Mouse (Mus musculus): Measurements from ENCODE around the gene Serpinf1.
"Not testable (repeated sequence)": the region's sequence is repeated elsewhere in the genome, so short reads cannot be mapped to it uniquely, and the experiment has no call there.

Gene Serpinf1

DNA sequence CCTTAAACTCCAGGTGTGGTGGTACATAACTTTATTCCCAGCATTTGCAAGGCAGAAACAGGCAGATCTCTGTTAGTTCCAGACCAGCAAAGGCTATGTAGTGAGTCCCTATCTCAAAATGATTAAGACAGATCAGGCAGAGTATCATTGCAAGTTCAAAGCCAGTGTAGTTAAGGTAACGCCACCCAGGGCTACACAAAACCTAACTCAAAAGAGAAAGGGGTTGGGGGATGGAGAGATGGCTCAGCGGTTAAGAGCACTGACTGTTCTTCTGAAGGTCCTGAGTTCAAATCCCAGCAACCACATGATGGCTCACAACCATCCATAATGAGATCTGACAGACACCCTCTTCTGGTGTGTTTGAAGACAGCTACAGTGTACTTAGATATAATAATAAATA, 33.5 kb upstream of the Serpinf1 start:
- DNase-seq (ENCODE audit: low spot score in 2 of 2), result not testable (repeated sequence)

DNA sequence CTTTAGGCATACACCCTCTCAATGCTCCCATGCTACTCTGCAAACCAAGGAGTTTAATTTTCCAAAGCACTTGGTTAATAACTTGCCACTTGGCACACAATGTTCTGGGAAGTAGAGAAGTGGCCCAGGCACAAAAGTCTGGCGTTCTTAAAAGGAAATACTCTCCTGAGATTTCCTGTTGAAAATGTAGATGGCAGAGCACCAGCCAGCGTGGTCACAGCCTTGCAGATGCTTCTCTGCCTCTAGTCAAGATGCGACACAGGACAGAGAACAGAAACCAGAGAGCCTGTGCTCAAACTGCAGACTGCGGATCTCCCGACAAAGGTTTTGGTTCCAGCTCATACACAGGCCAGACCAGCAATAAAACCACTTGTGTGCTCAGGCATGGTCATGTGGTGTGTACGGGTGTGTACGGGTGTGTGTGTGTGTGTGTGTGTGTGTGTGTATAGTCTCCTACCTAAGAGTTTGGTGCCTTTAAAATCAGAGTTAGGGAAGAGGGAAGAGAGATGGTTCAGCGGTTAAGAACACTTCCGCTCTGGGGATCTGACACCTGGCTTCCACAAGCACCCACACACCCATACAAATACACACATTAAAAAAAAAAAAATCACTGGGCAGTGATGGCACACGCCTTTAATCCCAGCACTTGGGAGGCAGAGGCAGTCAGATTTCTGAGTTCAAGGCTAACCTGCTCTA, 32.7 kb upstream of the Serpinf1 start:
- DNase-seq (ENCODE audit: low spot score in 2 of 2), result peak; percentile 64 to 69

DNA sequence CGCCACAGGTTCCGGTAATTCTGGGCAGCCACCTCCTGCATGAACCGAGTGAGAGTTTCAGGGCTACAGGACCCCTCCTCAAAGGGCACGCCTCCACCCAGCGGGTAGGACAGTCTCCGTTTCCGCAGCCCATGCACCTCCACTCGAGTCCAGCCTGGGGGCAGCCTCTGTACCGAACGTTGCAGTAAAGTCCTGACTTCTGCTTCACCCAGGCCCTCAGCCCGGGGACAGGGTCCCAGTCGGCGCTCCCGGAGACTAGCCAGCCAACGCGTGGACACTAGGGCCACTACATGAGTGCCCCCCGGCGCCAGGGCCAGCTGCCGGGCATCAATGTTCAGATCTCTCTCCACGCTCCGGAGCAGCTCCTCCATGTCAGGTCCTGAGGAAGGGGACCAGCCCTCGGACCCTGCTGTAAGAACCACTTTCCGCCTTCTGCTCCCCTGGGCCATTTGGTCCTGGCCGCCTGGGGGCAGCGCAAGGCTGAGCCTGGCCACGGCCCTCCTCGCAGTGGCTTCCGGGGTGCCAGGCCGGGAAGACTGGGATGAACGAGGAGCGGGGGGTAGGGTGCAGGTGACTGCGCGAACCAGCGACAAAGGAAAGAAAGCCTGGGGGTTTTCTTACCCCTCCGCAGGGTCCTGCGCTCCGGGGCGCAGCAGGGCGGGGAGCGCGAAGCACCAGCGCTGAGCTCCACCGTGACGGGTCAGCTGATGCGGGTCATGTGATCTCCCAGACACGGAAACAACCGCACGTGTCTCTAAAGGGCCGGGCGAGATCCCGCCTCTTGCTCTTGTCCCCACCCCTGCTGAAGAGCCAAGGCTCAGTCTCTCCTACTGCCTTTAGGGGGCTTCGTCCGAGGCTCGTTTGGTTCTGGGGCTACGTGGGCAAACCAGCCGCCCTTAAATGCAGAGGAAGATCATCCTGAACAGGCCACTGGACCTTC, 31.8 kb upstream of the Serpinf1 start, which contains the start of gene Wdr81:
Gene Wdr81, minus strand, starts transcription at position 727 of the 940 bp plus-strand sequence.
- DNase-seq (ENCODE audit: low spot score in 2 of 2), result peak; percentile 91 to 92

GRCm38 (mm10) chr11:75452812-75453557, 30.5 kb upstream of the Serpinf1 start:
- no peak for DNase-seq (ENCODE audit: low spot score in 2 of 2)

DNA sequence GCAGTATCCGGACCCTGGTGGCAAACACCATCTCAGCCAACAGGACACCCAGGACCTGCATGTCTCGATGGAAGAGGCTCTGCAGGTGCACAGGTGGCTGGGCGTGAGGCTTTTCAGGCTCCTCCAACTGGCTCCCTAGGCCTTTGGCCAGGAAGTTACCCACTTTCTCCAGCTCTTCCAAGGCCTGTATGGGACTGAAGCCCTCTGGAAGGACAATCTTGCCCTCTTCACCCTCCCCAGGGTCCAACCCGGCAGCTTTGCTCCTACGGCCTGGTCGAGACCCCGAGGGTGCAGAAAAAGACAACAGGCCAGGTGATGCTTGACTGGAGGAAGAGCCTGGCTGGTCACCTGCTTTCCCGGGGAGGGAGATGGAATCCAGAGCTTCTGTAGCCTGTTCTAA, 29.6 kb upstream of the Serpinf1 start:
- no peak for DNase-seq (ENCODE audit: low spot score in 2 of 2)

- DNase-seq (ENCODE audit: low spot score in 2 of 2), result no peak
Measured at GRCm38 (mm10) chr11:75450936-75451335, 28.4 kb upstream of the Serpinf1 start.

DNA sequence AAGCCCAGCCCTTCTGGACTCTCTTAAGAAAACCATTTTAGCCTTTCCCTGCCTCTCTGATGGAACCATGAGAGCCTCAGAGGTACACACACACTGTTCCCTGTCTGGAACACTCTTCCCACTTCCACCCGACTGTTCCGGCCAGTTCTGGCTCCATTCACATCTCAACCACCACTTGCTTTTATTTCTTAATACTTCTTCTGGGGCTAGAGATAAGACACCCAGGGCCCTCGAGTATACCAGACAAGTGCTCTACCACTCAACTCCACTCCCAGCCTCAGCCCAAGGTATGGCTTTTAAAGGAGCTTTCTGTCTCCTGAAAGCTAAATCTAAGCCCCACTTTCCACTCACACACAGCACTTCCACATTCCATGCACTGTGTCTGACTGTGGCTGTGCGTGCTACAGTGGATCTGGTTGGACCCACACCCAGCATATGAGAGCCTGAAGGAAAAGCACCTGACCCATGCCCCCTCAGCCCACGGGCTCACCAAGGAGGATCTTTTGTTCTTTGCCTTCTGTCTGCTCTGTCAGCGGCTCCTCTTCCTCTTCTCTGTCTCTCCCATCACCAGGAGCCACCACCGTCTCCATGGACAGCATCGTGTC, 27.9 kb upstream of the Serpinf1 start:
- DNase-seq (ENCODE audit: low spot score in 2 of 2), result no peak

GRCm38 (mm10) chr11:75449695-75450094, 27.2 kb upstream of the Serpinf1 start:
- peak; percentile 57 to 70 for DNase-seq (ENCODE audit: low spot score in 2 of 2)

- no peak for DNase-seq (ENCODE audit: low spot score in 2 of 2)
Measured at GRCm38 (mm10) chr11:75448575-75448974, 26.1 kb upstream of the Serpinf1 start.

DNA sequence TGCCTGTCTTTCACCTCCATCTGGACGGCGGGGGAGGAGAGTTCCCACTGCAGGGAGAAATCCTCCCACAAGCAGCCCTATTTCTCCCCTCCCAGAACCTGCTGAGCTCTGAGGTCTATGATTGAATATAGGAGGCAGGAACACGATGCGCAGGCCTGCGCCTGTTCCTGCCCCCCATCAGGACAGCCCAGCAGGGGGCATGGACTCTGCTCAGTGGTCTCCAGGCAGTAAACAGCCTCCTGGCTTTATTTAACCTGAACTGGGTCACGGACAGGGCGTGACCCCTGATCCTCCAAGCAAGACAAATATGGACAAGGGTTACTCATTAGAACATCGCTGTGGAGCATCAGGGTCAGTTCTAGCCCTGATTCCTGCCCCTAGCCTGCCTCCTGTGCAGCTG, 21.2 kb upstream of the Serpinf1 start:
- DNase-seq (ENCODE audit: low spot score in 2 of 2), result no peak

- DNase-seq (ENCODE audit: low spot score in 2 of 2), result no peak
Measured at GRCm38 (mm10) chr11:75441601-75442000, 19.1 kb upstream of the Serpinf1 start.

GRCm38 (mm10) chr11:75441034-75441433, 18.5 kb upstream of the Serpinf1 start:
- DNase-seq (ENCODE audit: low spot score in 2 of 2), result no peak

DNA sequence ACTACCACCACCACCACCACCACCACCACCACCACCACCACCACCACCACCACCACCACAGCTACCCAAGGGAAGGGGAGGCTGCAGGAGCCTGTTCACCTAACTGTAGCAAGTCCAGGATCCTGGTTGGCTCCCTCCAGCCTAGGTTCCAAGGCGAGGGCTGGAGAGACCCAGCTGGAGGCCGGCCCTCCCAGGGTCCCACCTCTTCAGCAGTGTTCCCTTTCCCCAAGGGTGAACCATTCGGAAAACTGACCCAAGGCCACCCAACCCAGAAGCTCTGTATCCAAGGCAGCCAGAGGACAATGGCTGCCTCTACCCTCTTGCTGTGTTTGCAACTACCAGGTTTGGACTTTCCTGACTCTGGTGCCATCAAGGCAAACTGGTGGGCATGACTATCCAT, 17.4 kb upstream of the Serpinf1 start:
- no peak for DNase-seq (ENCODE audit: low spot score in 2 of 2)

DNA sequence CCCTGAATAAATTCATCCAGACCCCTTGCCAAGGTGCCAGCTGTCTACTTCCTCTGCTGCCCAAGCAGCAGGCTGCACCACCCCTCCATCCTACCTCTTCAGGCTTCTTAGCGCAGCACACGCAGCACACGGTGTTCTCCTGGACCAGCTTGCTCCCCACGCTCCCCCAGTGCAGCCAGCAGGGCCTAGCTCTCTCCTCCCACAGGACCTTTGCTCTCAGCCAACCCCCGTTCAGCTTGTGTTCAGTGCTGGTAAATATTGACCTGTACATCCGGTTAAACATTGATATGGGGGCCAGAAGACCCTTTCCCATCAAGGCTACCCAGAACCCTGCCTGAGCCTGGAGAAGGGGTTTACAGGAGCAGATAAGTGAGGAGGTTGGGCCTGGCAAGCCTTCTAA, 16.9 kb upstream of the Serpinf1 start, which contains the start of gene Serpinf2:
Gene Serpinf2, minus strand, starts transcription at position 229 of the 400 bp plus-strand sequence.
- no peak for DNase-seq (ENCODE audit: low spot score in 2 of 2)

DNA sequence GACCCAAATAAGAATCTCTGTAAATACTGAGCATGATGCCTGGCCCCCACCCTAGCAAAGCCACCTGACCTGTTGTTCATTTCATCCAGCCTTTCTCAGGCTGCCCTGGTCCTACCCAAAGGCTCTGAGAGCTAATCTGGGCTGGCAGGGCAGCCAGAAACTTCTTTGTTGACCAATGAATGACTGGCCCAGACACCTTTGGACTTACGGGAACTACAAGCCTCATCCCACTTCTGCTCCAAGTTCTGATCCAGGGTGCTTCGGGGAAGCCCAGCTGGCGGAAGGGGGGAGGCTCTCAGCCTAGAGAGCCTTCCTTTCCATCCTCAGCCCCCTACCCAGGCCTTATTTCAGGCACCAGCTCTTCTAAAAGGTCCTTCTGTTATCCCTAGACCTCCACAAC, 16.3 kb upstream of the Serpinf1 start:
- DNase-seq (ENCODE audit: low spot score in 2 of 2), result no peak

GRCm38 (mm10) chr11:75438194-75438593, 15.7 kb upstream of the Serpinf1 start:
- no peak for DNase-seq (ENCODE audit: low spot score in 2 of 2)

DNA sequence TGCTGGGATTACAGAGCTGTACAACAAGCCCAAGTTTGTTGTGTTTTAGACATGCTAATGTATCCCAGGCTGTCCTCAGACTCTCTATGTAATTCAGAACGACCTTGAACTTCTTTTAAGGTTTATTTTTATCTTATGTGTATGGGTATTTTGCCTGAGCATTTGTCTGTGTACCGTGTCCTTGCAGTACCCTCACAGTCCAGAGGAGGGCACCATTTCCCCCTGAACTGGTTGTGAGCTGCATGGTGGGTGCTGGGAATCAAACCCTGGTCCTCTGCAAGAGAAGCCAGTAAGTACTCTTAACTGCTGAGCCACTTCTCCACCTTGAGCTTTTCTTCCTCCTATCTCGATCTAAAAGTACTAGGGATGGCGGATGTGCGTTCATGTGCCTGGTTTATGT, 11.6 kb upstream of the Serpinf1 start:
- no peak for DNase-seq (ENCODE audit: low spot score in 2 of 2)

DNA sequence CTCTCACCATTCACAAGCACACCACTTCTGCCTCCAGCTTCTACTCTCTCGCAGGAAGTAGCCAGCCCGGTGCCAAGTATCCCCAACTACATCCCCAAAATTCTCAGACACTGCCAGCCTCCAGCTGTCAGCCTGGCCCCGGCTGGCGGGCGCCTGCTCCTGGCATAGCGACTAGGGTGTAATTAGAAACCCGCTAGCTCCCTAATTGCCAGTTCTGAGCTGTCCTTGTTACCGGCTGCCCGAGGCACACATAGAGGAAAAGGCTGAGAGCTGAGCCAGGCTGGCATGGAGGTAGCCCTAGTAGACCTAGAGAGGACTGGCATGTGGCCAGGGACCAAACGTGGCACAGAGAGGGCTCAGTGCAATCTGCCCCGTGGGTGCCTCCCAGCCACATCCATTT, 8.8 kb upstream of the Serpinf1 start:
- DNase-seq (ENCODE audit: low spot score in 2 of 2), result no peak

GRCm38 (mm10) chr11:75429019-75429705, 6.7 kb upstream of the Serpinf1 start:
- peak; percentile 82 for DNase-seq (ENCODE audit: low spot score in 2 of 2)

- DNase-seq (ENCODE audit: low spot score in 2 of 2), result no peak
Measured at GRCm38 (mm10) chr11:75424459-75424858, 2.0 kb upstream of the Serpinf1 start.

GRCm38 (mm10) chr11:75424033-75424432, 1.5 kb upstream of the Serpinf1 start:
- no peak for DNase-seq (ENCODE audit: low spot score in 2 of 2)
